Mouse (Mus musculus): ENCODE results near the gene Adamtsl1. TPM values are rescaled to one million over a fixed set of nuclear protein-coding genes. Genes with fewer than 3 reads are reported as not detected.

The Adamtsl1 gene
- polyA plus RNA-seq, 1 experiment, result 1.1 TPM

DNA sequence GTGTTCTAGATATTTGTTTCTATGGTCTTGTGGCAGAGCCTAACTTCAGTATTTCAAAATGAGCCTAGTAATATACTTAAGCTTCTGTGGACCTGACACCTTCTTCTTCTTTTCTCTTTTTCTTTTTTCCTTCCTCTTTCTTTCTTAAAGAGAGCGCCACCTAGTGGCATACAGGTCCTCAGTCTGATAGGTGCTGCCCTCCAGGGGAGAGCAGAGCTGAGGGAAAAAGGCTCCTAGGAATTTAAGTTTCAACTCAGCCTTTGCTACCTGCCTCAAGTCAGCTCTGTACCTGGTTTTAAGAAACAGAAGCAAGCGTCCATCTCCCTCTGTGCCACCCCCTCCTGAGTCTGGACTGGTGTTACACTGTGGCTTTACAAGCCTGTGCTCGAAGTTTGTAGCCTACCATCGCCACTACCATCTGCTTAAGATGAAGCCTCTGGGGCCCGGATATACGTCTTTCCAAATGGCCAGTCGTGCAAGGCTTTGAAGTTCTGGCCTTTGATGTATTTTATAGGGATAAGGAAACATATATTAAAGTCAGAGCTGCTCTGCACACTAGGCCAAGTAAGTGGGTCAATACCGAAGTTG is 510.7 kb downstream of the Adamtsl1 start:
- no peak for DNase-seq
- no peaks in the 10 kb centered on the region for H3K27me3 ChIP-seq (ENCODE audit: control insufficient read depth, insufficient read depth, low read length)
- TF ChIP-seq POLR2A (IDR thresholded peaks at IDR 0.05; ENCODE audit: control insufficient read depth, extremely low read depth, insufficient read depth, low read length, poor library complexity) (no peak), CTCF (IDR thresholded peaks at IDR 0.05; ENCODE audit: borderline replicate concordance, control insufficient read depth, extremely low read depth, insufficient read depth, low read length, poor library complexity) (no peak)
- 68% methylated on average over 8 of the region's 8 CpGs for WGBS
- no peak overlapping the region for H3K27ac ChIP-seq (ENCODE audit: control insufficient read depth, insufficient read depth, low read length)
- H3K4me3 ChIP-seq (ENCODE audit: control insufficient read depth, insufficient read depth, low read length), result no peak overlapping the region
- H3K36me3 ChIP-seq (ENCODE audit: control insufficient read depth, insufficient read depth, low read length), result no peaks in the 10 kb centered on the region
- H3K4me1 ChIP-seq (replicated peaks; ENCODE audit: control insufficient read depth, insufficient read depth, low read length), result no peaks in the 10 kb centered on the region

GRCm38 (mm10) chr4:86029486-86029885 is 515.5 kb downstream of the Adamtsl1 start:
- DNase-seq, result no peak
- Histone ChIP-seq H3K36me3 (ENCODE audit: control insufficient read depth, insufficient read depth, low read length) (no peaks in the 10 kb centered on the region), H3K4me1 (replicated peaks; ENCODE audit: control insufficient read depth, insufficient read depth, low read length) (no peaks in the 10 kb centered on the region), H3K4me3 (ENCODE audit: control insufficient read depth, insufficient read depth, low read length) (no peak overlapping the region), H3K27me3 (ENCODE audit: control insufficient read depth, insufficient read depth, low read length) (no peaks in the 10 kb centered on the region), H3K27ac (ENCODE audit: control insufficient read depth, insufficient read depth, low read length) (no peak overlapping the region)
- WGBS, result 86% methylated on average over 6 of the region's 6 CpGs
- TF ChIP-seq POLR2A (IDR thresholded peaks at IDR 0.05; ENCODE audit: control insufficient read depth, extremely low read depth, insufficient read depth, low read length, poor library complexity) (no peak), CTCF (IDR thresholded peaks at IDR 0.05; ENCODE audit: borderline replicate concordance, control insufficient read depth, extremely low read depth, insufficient read depth, low read length, poor library complexity) (no peak)

DNA sequence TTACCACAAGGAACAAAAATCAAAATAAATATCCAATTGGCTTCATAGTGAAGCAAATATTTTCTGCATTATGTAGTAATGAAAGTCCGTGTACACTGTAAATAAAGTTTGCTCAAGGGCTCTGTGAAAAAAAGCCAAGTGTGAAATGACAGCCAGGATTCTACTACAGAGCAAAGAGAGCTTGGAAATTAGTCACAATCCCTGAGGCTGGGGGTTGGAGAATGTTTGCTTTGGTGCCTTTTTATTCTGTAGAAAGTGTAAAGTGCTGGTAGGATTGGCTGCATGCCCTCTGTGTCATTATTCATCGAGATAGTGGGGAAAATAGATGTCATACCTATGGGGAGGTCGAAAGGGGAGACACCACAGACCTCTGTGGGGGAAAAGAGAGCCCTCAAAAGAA is 516.2 kb downstream of the Adamtsl1 start:
- no peaks in the 10 kb centered on the region for H3K4me1 ChIP-seq (replicated peaks; ENCODE audit: control insufficient read depth, insufficient read depth, low read length)
- TF ChIP-seq CTCF (IDR thresholded peaks at IDR 0.05; ENCODE audit: borderline replicate concordance, control insufficient read depth, extremely low read depth, insufficient read depth, low read length, poor library complexity) (no peak), POLR2A (IDR thresholded peaks at IDR 0.05; ENCODE audit: control insufficient read depth, extremely low read depth, insufficient read depth, low read length, poor library complexity) (no peak)
- no peak for DNase-seq
- no peak overlapping the region for H3K4me3 ChIP-seq (ENCODE audit: control insufficient read depth, insufficient read depth, low read length)
- H3K27ac ChIP-seq (ENCODE audit: control insufficient read depth, insufficient read depth, low read length), result no peak overlapping the region
- WGBS, result 74% methylated on average over 3 of the region's 3 CpGs
- no peaks in the 10 kb centered on the region for H3K36me3 ChIP-seq (ENCODE audit: control insufficient read depth, insufficient read depth, low read length)
- no peaks in the 10 kb centered on the region for H3K27me3 ChIP-seq (ENCODE audit: control insufficient read depth, insufficient read depth, low read length)

DNA sequence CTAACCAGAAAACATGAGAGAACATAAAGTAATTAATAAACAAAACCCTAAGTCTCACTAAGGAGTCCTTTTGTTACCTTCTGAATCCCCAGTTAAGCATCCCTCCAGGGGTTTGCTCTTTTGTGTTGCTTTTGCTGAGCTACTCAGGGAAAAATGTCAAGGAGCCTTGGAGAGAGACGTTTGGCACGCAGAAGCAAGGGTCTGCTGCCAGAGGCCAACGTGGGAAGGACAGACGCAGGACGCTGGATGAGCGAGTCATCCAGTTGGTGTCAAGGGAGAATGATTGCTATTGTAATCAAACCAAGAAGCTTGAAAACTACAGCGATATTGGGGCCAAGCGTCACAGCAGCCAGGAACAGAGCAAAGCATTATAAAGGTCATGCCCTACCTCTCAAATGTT is 517.1 kb downstream of the Adamtsl1 start:
- H3K36me3 ChIP-seq (ENCODE audit: control insufficient read depth, insufficient read depth, low read length), result no peaks in the 10 kb centered on the region
- H3K4me1 ChIP-seq (replicated peaks; ENCODE audit: control insufficient read depth, insufficient read depth, low read length), result no peaks in the 10 kb centered on the region
- no peak overlapping the region for H3K27ac ChIP-seq (ENCODE audit: control insufficient read depth, insufficient read depth, low read length)
- TF ChIP-seq CTCF (IDR thresholded peaks at IDR 0.05; ENCODE audit: borderline replicate concordance, control insufficient read depth, extremely low read depth, insufficient read depth, low read length, poor library complexity) (no peak), POLR2A (IDR thresholded peaks at IDR 0.05; ENCODE audit: control insufficient read depth, extremely low read depth, insufficient read depth, low read length, poor library complexity) (no peak)
- H3K4me3 ChIP-seq (ENCODE audit: control insufficient read depth, insufficient read depth, low read length), result no peak overlapping the region
- no peak for DNase-seq
- H3K27me3 ChIP-seq (ENCODE audit: control insufficient read depth, insufficient read depth, low read length), result no peaks in the 10 kb centered on the region
- WGBS, result 76% methylated on average over 8 of the region's 8 CpGs

GRCm38 (mm10) chr4:86040921-86041320 is 526.9 kb downstream of the Adamtsl1 start:
- Histone ChIP-seq H3K27me3 (ENCODE audit: control insufficient read depth, insufficient read depth, low read length) (no peaks in the 10 kb centered on the region), H3K36me3 (ENCODE audit: control insufficient read depth, insufficient read depth, low read length) (no peaks in the 10 kb centered on the region), H3K4me3 (ENCODE audit: control insufficient read depth, insufficient read depth, low read length) (no peak overlapping the region), H3K4me1 (replicated peaks; ENCODE audit: control insufficient read depth, insufficient read depth, low read length) (no peaks in the 10 kb centered on the region), H3K27ac (ENCODE audit: control insufficient read depth, insufficient read depth, low read length) (no peak overlapping the region)
- DNase-seq, result no peak
- 58% methylated on average over 8 of the region's 8 CpGs for WGBS
- TF ChIP-seq CTCF (IDR thresholded peaks at IDR 0.05; ENCODE audit: borderline replicate concordance, control insufficient read depth, extremely low read depth, insufficient read depth, low read length, poor library complexity) (no peak), POLR2A (IDR thresholded peaks at IDR 0.05; ENCODE audit: control insufficient read depth, extremely low read depth, insufficient read depth, low read length, poor library complexity) (no peak)

GRCm38 (mm10) chr4:86045448-86045847 is 531.5 kb downstream of the Adamtsl1 start:
- 93% methylated on average over 6 of the region's 6 CpGs for WGBS

GRCm38 (mm10) chr4:86045876-86046275 is 531.9 kb downstream of the Adamtsl1 start:
- Histone ChIP-seq H3K36me3 (ENCODE audit: control insufficient read depth, insufficient read depth, low read length) (no peaks in the 10 kb centered on the region), H3K27me3 (ENCODE audit: control insufficient read depth, insufficient read depth, low read length) (no peaks in the 10 kb centered on the region), H3K4me1 (replicated peaks; ENCODE audit: control insufficient read depth, insufficient read depth, low read length) (no peaks in the 10 kb centered on the region), H3K4me3 (ENCODE audit: control insufficient read depth, insufficient read depth, low read length) (no peak overlapping the region), H3K27ac (ENCODE audit: control insufficient read depth, insufficient read depth, low read length) (no peak overlapping the region)
- 82% methylated on average over 6 of the region's 6 CpGs for WGBS
- DNase-seq, result no peak
- TF ChIP-seq POLR2A (IDR thresholded peaks at IDR 0.05; ENCODE audit: control insufficient read depth, extremely low read depth, insufficient read depth, low read length, poor library complexity) (no peak), CTCF (IDR thresholded peaks at IDR 0.05; ENCODE audit: borderline replicate concordance, control insufficient read depth, extremely low read depth, insufficient read depth, low read length, poor library complexity) (no peak)

More at GRCm38 (mm10) chr4:86045448-86045847, 531.5 kb downstream of the Adamtsl1 start:
- no peak overlapping the region for H3K4me3 ChIP-seq (ENCODE audit: control insufficient read depth, insufficient read depth, low read length)
- H3K27me3 ChIP-seq (ENCODE audit: control insufficient read depth, insufficient read depth, low read length), result no peaks in the 10 kb centered on the region
- no peak overlapping the region for H3K27ac ChIP-seq (ENCODE audit: control insufficient read depth, insufficient read depth, low read length)
- H3K4me1 ChIP-seq (replicated peaks; ENCODE audit: control insufficient read depth, insufficient read depth, low read length), result no peaks in the 10 kb centered on the region
- TF ChIP-seq POLR2A (IDR thresholded peaks at IDR 0.05; ENCODE audit: control insufficient read depth, extremely low read depth, insufficient read depth, low read length, poor library complexity), result no peak
- no peak for TF ChIP-seq CTCF (IDR thresholded peaks at IDR 0.05; ENCODE audit: borderline replicate concordance, control insufficient read depth, extremely low read depth, insufficient read depth, low read length, poor library complexity)
- DNase-seq, result no peak
- H3K36me3 ChIP-seq (ENCODE audit: control insufficient read depth, insufficient read depth, low read length), result no peaks in the 10 kb centered on the region

Data from thymus, adult 2 months (tissue).